Mouse (Mus musculus) hindbrain, embryonic 11.5 days (tissue): ENCODE measurements around the gene Furin. TPM values are rescaled to one million over a fixed set of nuclear protein-coding genes. Genes with fewer than 3 reads are reported as not detected.
A peak's percentile ranks its signal among the peaks of the same experiment; 100 is the strongest.
"Not testable (repeated sequence)": the region's sequence is repeated elsewhere in the genome, so short reads cannot be mapped to it uniquely, and the experiment has no call there.

Experiments used
- ATAC-seq: fragments of 200-750 bp; cut with Nextera tagmentation; 2 replicates; pipeline ENCODE4 v1.8.0; 2017; ENCODE audit warnings: mild to moderate bottlenecking, moderate TSS enrichment, moderate library complexity; ENCODE audit not compliant: low FRiP score
- DNase-seq: peaks from one replicate; pipeline ENCODE4 v3.0.0-alpha.2; 2015; ENCODE audit warnings: low spot score
- H3K27ac ChIP-seq: fragments of 300-500 bp; sonication (generic); 2 replicates; pipeline ENCODE4 v1.5.1; 2014; ENCODE audit warnings: mild to moderate bottlenecking, low read depth, low read length
- H3K27me3 ChIP-seq: fragments of 300-500 bp; sonication (generic); 2 replicates; pipeline ENCODE4 v1.6.1; 2014; ENCODE audit warnings: mild to moderate bottlenecking, low read length, moderate library complexity, mixed read lengths; ENCODE audit not compliant: control insufficient read depth, insufficient read depth
- H3K36me3 ChIP-seq: fragments of 300-500 bp; sonication (generic); 2 replicates; pipeline ENCODE4 v1.6.1; 2014; ENCODE audit warnings: mild to moderate bottlenecking, low read length, moderate library complexity, mixed read lengths; ENCODE audit not compliant: control insufficient read depth, insufficient read depth
- H3K4me1 ChIP-seq: fragments of 300-500 bp; sonication (generic); replicated peaks from 2 replicates; pipeline ENCODE4 v1.6.1; 2014; ENCODE audit warnings: low read length, mixed read lengths; ENCODE audit not compliant: control insufficient read depth, insufficient read depth
- H3K4me2 ChIP-seq: fragments of 300-500 bp; sonication (generic); replicated peaks from 2 replicates; pipeline ENCODE4 v1.6.1; 2014; ENCODE audit warnings: mild to moderate bottlenecking, low read depth, low read length
- H3K4me3 ChIP-seq: fragments of 300-500 bp; sonication (generic); 2 replicates; pipeline ENCODE4 v1.5.1; 2014; ENCODE audit warnings: low read depth, low read length
- H3K9ac ChIP-seq: fragments of 300-500 bp; sonication (generic); 2 replicates; pipeline ENCODE4 v1.6.1; 2014; ENCODE audit warnings: low read depth, low read length
- H3K9me3 ChIP-seq: fragments of 300-500 bp; sonication (generic); 2 replicates; pipeline ENCODE4 v1.6.1; 2016; ENCODE audit warnings: low read length; ENCODE audit not compliant: control insufficient read depth
- WGBS: fragments of 180-500 bp; shearing (Covaris S2); extraction: QIAGEN DNeasy Blood & Tissue Kit; methylation state at CpG from one replicate; pipeline ENCODE4 v1.1.7; 2014; 5-methylcytosine and 5-hydroxymethylcytosine counted together
- polyA plus RNA-seq: library from polyadenylated mRNA; unstranded; fragments of >200 nt; fragmentation: Nextera tagmentation; extraction: Ambion mirVana; gene quantifications from 2 replicates; pipeline ENCODE4 v1.2.1, GENCODE M21; 2014

Gene Furin
- polyA plus RNA-seq, 1 experiment from 2014 or later: 4.1 TPM

- peaks cover 6% of the 10 kb centered on the region; the same call in 1 of the 2 replicates for H3K4me1 ChIP-seq
- H3K4me2 ChIP-seq: no peak overlapping the region
- H3K27ac ChIP-seq: no peak overlapping the region
- no peak overlapping the region for H3K4me3 ChIP-seq
- ATAC-seq: no peak
- whole genome bisulfite sequencing: 76% methylated on average over 6 of the region's 6 CpGs
- no peak overlapping the region for H3K9ac ChIP-seq
- H3K36me3 ChIP-seq: no peaks in the 10 kb centered on the region
- no peaks in the 10 kb centered on the region for H3K27me3 ChIP-seq
- no peak for DNase-seq
- no peaks in the 10 kb centered on the region for H3K9me3 ChIP-seq
Observed at GRCm38 (mm10) chr7:80400571-80400970, 4.7 kb downstream of the Furin start.

- no peaks in the 10 kb centered on the region for H3K9me3 ChIP-seq
- WGBS: 54% methylated on average over 5 of the region's 5 CpGs
- no peak overlapping the region for H3K4me2 ChIP-seq
- H3K4me1 ChIP-seq: peaks cover 6% of the 10 kb centered on the region; the same call in 1 of the 2 replicates
- no peaks in the 10 kb centered on the region for H3K27me3 ChIP-seq
- no peaks in the 10 kb centered on the region for H3K36me3 ChIP-seq
- ATAC-seq (no peak), DNase-seq (no peak)
- H3K4me3 ChIP-seq: no peak overlapping the region
- H3K9ac ChIP-seq: no peak overlapping the region
- H3K27ac ChIP-seq: no peak overlapping the region
Observed at GRCm38 (mm10) chr7:80400099-80400498, 5.1 kb downstream of the Furin start.

GRCm38 (mm10) chr7:80398654-80399444 is 6.4 kb downstream of the Furin start:
- Histone ChIP-seq H3K9ac (no peak overlapping the region), H3K4me1 (peaks cover 6% of the 10 kb centered on the region; the same call in 1 of the 2 replicates), H3K4me2 (no peak overlapping the region), H3K4me3 (no peak overlapping the region), H3K9me3 (no peaks in the 10 kb centered on the region), H3K27me3 (no peaks in the 10 kb centered on the region), H3K36me3 (0 out of 2 replicates have a peak, but pooled peaks cover 1% of the 10 kb centered on the region), H3K27ac (no peak overlapping the region)
- no peak for ATAC-seq
- DNase-seq: no peak
- 78% methylated on average over 9 of the region's 9 CpGs for WGBS

GRCm38 (mm10) chr7:80397986-80398385 is 7.2 kb downstream of the Furin start:
- no peak for DNase-seq
- Histone ChIP-seq H3K9me3 (no peaks in the 10 kb centered on the region), H3K4me2 (no peak overlapping the region), H3K36me3 (0 out of 2 replicates have a peak, but pooled peaks cover 2% of the 10 kb centered on the region), H3K27me3 (no peaks in the 10 kb centered on the region), H3K9ac (no peak overlapping the region), H3K27ac (no peak overlapping the region), H3K4me1 (peaks cover 6% of the 10 kb centered on the region; the same call in 1 of the 2 replicates), H3K4me3 (no peak overlapping the region)
- ATAC-seq: no peak
- 88% methylated on average over 7 of the region's 9 CpGs for WGBS

- H3K4me1 ChIP-seq, H3K9me3 ChIP-seq, H3K27me3 ChIP-seq, H3K27ac ChIP-seq, H3K36me3 ChIP-seq, H3K4me2 ChIP-seq, H3K9ac ChIP-seq, H3K4me3 ChIP-seq, DNase-seq, ATAC-seq: not testable (repeated sequence)
- 88% methylated on average over 4 of the region's 4 CpGs for WGBS
Observed at GRCm38 (mm10) chr7:80396427-80396826, 8.8 kb downstream of the Furin start.

GRCm38 (mm10) chr7:80394600-80394999 is 10.6 kb downstream of the Furin start:
- Histone ChIP-seq H3K4me1 (no peaks in the 10 kb centered on the region), H3K9me3 (no peaks in the 10 kb centered on the region), H3K27ac (no peak overlapping the region), H3K36me3 (0 out of 2 replicates have a peak, but pooled peaks cover 2% of the 10 kb centered on the region), H3K4me3 (no peak overlapping the region), H3K27me3 (no peaks in the 10 kb centered on the region), H3K4me2 (no peak overlapping the region), H3K9ac (no peak overlapping the region)
- no peak for DNase-seq
- no peak for ATAC-seq
- 94% methylated on average over 4 of the region's 4 CpGs for WGBS

GRCm38 (mm10) chr7:80392119-80392518 is 13.1 kb downstream of the Furin start:
- H3K4me2 ChIP-seq: no peak overlapping the region
- no peak for ATAC-seq
- no peak overlapping the region for H3K27ac ChIP-seq
- H3K27me3 ChIP-seq: no peaks in the 10 kb centered on the region
- DNase-seq: no peak
- 0 out of 2 replicates have a peak, but pooled peaks cover 2% of the 10 kb centered on the region for H3K36me3 ChIP-seq
- WGBS: 89% methylated on average over 15 of the region's 15 CpGs
- no peaks in the 10 kb centered on the region for H3K9me3 ChIP-seq
- no peak overlapping the region for H3K4me3 ChIP-seq
- no peak overlapping the region for H3K9ac ChIP-seq
- 0 out of 2 replicates have a peak, but pooled peaks cover 9% of the 10 kb centered on the region for H3K4me1 ChIP-seq

GRCm38 (mm10) chr7:80387633-80388543 is 17.3 kb downstream of the Furin start, which contains the start of gene Fes:
Gene Fes (minus strand): TSS chr7:80387946.
- Histone ChIP-seq H3K36me3 (no peaks in the 10 kb centered on the region), H3K27ac (peak within 1 kb of the TSS; percentile 48; the same call in 1 of the 2 replicates), H3K4me2 (peak within 1 kb of the TSS; percentile 41), H3K9me3 (no peaks in the 10 kb centered on the region), H3K4me1 (peaks cover 15% of the 10 kb centered on the region), H3K9ac (peak within 1 kb of the TSS; percentile 51), H3K27me3 (no peaks in the 10 kb centered on the region), H3K4me3 (peak within 1 kb of the TSS; percentile 21)
- peak; percentile 53; the same call in 1 of the 2 replicates for ATAC-seq
- DNase-seq: peak; percentile 67
- WGBS: 8% methylated on average over 33 of the region's 33 CpGs
